Mouse (Mus musculus) liver, embryonic 14.5 days (tissue): ENCODE results near the gene Fanci. TPM values are rescaled to one million over a fixed set of nuclear protein-coding genes. Genes with fewer than 3 reads are reported as not detected.

Experiments used
- ATAC-seq: fragments of 200-750 bp; cut with Nextera tagmentation; 2 replicates; pipeline ENCODE4 v1.8.0; 2017; ENCODE audit warnings: moderate number of reproducible peaks, mild to moderate bottlenecking, moderate library complexity; ENCODE audit not compliant: insufficient read depth
- DNase-seq, 3 experiments: peaks; one replicate each; pipeline ENCODE4 v3.0.0-alpha.2; 2012 to 2013; ENCODE audit warnings: low read depth in 3 of 3, low spot score in 3 of 3
- H3K27ac ChIP-seq: fragments of 300-500 bp; sonication (generic); 2 replicates; pipeline ENCODE4 v1.5.1; 2014; ENCODE audit warnings: moderate library complexity, mild to moderate bottlenecking, control low read depth, inconsistent platforms
- H3K27me3 ChIP-seq: fragments of 300-500 bp; sonication (generic); 2 replicates; pipeline ENCODE4 v1.6.1; 2014; ENCODE audit warnings: mild to moderate bottlenecking, low read length, moderate library complexity; ENCODE audit not compliant: control insufficient read depth, insufficient read depth
- H3K36me3 ChIP-seq: fragments of 300-500 bp; sonication (generic); replicated peaks from 2 replicates; pipeline ENCODE4 v1.6.1; 2014; ENCODE audit warnings: low read depth; ENCODE audit not compliant: control insufficient read depth, insufficient read depth
- H3K4me1 ChIP-seq, 2 experiments: fragments of 200-500 bp in 1 of 2; fragments of 300-500 bp in 1 of 2; sonication (generic) in 1 of 2; replicated peaks; 2 replicates each; pipeline ENCODE4 v1.6.1; 2012 to 2014; ENCODE audit warnings: antibody characterized with exemption in 1 of 2, inconsistent platforms in 1 of 2, low read length in 1 of 2; ENCODE audit not compliant: control insufficient read depth in 2 of 2, insufficient read depth in 2 of 2
- H3K4me2 ChIP-seq: fragments of 300-500 bp; sonication (generic); 2 replicates; pipeline ENCODE4 v1.6.1; 2014; ENCODE audit warnings: low read depth, mild to moderate bottlenecking, control low read depth, moderate library complexity
- H3K4me3 ChIP-seq, 2 experiments: fragments of 200-500 bp in 1 of 2; fragments of 300-500 bp in 1 of 2; sonication (generic) in 1 of 2; 2 replicates each; pipeline ENCODE4 v1.5.1; 2012 to 2014; ENCODE audit warnings: low read depth in 2 of 2, low read length in 2 of 2, mild to moderate bottlenecking in 2 of 2, control low read depth in 1 of 2, inconsistent platforms in 1 of 2, moderate library complexity in 1 of 2; ENCODE audit not compliant: insufficient read depth in 1 of 2
- H3K9ac ChIP-seq: fragments of 300-500 bp; sonication (generic); replicated peaks from 2 replicates; pipeline ENCODE4 v1.6.1; 2014; ENCODE audit warnings: mild to moderate bottlenecking, control low read depth, moderate library complexity
- H3K9me3 ChIP-seq: fragments of 300-500 bp; sonication (generic); 2 replicates; pipeline ENCODE4 v1.6.1; 2016; ENCODE audit warnings: low read length, mixed read lengths; ENCODE audit not compliant: control insufficient read depth
- CTCF ChIP-seq: IDR thresholded peaks from 2 replicates; pipeline ENCODE4 v1.5.1; 2016; ENCODE audit warnings: antibody characterized with exemption, low read depth, control low read depth
- EP300 ChIP-seq: IDR thresholded peaks from 2 replicates; pipeline ENCODE4 v1.6.1; 2016; ENCODE audit warnings: antibody characterized with exemption, low read depth
- WGBS: fragments of 180-500 bp; shearing (Covaris S2); extraction: QIAGEN DNeasy Blood & Tissue Kit; methylation state at CpG from one replicate; pipeline ENCODE4 v1.1.7; 2014; ENCODE audit not compliant: insufficient replicate concordance; 5-methylcytosine and 5-hydroxymethylcytosine counted together
- polyA plus RNA-seq, 2 experiments: library from polyadenylated mRNA; depleted of rRNA in 1 of 2; stranded (reverse) in 1 of 2; unstranded in 1 of 2; fragments of >200 nt; fragmentation: Nextera tagmentation in 1 of 2; extraction: Ambion mirVana in 1 of 2; gene quantifications; 2 replicates each; pipeline versions ENCODE4 v1.2.1 to v1.2.3; 2012 to 2014

Gene Fanci
- 4.3 and 6.7 TPM in 2 replicates for polyA plus RNA-seq (2012; rRNA removed)
- polyA plus RNA-seq (2014; fragmentation: Nextera tagmentation; extraction: Ambion mirVana), result 10.0 and 11.3 TPM in 2 replicates

DNA sequence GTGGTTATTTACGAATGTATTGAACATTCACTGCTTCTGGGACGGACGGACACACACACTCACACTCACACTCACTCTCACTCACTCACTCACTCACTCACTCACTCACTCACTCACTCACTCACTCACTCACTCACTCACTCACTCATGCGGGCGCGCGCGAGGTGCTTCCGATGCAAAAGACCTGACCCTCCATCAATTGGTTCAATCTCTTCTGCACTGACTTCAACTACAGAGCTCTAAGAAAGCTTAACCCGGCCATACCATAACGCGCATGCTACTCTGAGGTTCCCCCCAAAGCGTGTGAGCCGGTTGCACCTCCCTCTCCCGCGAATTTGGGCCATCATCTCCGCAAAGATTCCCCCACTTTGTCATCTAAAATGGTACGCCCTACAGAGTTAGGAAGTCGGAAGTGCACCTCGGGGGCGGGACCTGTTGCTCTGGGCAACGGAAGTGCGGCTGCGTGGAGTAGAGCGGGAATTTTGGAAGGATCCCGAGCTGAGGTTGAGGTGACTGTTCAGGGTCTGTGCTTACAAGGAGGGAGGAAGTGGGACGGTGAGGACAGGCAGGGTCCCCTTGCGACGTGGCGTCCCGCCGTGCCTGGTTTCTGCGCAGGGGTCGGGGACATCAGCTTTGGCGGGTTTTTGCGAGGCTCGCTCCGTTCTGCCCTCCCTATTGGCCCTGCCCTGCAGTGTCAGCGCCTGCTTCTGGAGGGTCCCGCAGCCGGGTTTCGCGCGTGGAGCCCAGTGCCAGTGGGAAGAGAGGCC lies at the start of gene Fanci:
Gene Fanci (plus strand): TSS at position 47 of the 767 bp plus-strand sequence.
- Histone ChIP-seq H3K9ac (peak within 1 kb of the TSS; percentile 86), H3K36me3 (no peaks in the 10 kb centered on the region), H3K4me1 (peaks cover 7 to 10% of the 10 kb centered on the region in 2 experiments), H3K27me3 (no peaks in the 10 kb centered on the region), H3K9me3 (no peaks in the 10 kb centered on the region), H3K27ac (peak within 1 kb of the TSS; percentile 88), H3K4me2 (peak within 1 kb of the TSS; percentile 96), H3K4me3 (peak within 1 kb of the TSS; percentile 76 to 80)
- peak; percentile 90 for ATAC-seq
- WGBS, result under 1% methylated on average over 44 of the region's 44 CpGs
- TF ChIP-seq CTCF (no peak), EP300 (no peak; the same call in 1 of the 2 replicates)
- DNase-seq, result peak; percentile 89 to 90 (median 89)

DNA sequence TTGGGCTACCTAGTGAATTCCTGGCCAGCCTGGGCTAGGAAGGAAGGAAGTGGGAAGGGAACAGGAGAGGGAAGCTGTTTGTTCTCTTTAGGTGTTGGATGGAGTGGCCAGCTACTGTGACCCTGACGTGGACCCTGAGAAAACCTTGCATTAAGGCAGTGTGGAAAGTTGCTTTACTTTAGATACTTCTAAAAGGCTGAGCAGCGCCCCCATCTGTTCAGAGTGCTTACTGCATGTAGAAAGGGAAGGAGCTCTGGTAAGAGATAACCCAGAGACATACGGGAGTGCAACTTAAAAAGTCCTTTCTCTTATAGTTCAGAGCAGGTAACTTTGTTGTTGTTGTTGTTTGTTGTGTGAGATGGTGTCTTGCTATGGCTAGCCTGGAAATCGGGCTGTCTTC lies 45.8 kb upstream of the Fanci start:
- Histone ChIP-seq H3K9me3 (no peaks in the 10 kb centered on the region), H3K4me1 (no peaks in the 10 kb centered on the region), H3K4me2 (no peak overlapping the region), H3K27ac (no peak overlapping the region), H3K36me3 (peaks cover 29% of the 10 kb centered on the region), H3K27me3 (no peaks in the 10 kb centered on the region), H3K4me3 (no peak overlapping the region), H3K9ac (no peak overlapping the region)
- no peak for ATAC-seq
- peak; percentile 68 for TF ChIP-seq CTCF
- TF ChIP-seq EP300, result no peak
- 45% methylated on average over 4 of the region's 4 CpGs for WGBS
- peak; percentile 41 to 54 (median 51) for DNase-seq

DNA sequence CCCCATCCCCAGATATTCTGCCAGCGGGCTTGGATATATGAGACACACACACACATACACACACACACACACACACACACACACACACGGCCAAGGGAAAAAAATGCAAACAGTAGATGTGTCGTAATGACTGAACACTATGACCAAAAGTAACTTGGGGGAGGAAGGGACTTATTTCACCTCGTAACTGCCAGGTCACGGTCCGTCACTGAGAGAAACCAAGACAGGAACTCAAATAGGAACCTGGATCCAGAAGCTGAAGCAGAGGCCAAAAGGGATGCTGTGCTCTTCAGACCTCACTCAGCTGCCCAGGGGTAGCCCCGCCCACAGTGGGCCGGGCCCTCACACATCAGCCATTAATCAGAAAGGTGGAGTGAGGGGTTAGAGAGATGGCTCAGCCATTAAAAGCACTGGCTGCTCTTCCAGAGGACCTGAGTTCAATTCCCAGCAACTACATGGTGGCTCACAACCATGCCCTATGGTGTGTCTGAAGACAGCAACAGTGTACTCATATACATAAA lies 45.1 kb upstream of the Fanci start:
- 68% methylated on average over 8 of the region's 8 CpGs for WGBS
- Histone ChIP-seq H3K4me3 (no peak overlapping the region), H3K36me3 (peaks cover 33% of the 10 kb centered on the region), H3K27ac (no peak overlapping the region), H3K4me1 (no peaks in the 10 kb centered on the region), H3K27me3 (no peaks in the 10 kb centered on the region), H3K9me3 (no peaks in the 10 kb centered on the region), H3K9ac (no peak overlapping the region), H3K4me2 (no peak overlapping the region)
- DNase-seq, result no peak
- TF ChIP-seq EP300 (no peak), CTCF (no peak)
- no peak for ATAC-seq

DNA sequence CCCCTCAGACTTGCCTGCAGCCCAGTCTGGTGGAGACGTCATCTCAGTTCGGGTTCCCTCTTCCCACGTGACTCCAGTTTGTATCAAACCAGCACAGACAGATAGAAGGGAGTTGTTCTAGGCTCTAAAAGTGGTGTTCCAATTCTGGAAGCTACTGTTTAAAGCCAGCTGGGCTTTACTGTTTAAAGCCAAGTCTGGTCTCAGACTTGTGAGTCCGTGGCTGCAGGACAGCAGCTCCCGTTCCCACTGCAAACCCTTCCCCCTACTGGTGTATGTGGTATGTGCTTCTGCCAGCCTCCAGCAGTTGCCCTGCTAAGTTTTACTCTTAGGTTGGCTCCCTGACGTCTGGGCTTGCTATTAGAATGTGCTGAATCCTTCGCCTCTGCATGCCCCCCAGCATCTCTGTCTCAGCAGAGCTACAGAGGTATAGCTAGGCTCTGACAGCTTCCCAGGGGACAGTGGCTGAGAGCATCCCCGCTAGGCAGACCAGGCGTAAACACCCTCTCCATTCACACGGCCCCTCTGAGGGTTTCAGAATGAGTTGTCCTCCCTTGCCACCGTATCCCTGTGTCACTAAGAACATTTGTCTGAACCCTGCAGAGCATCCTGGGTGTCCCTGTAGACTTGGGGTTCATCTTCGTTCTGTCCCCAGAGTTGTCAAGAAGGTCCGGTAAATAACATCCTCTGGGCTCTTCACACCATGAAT lies 44.5 kb upstream of the Fanci start:
- ATAC-seq (no peak), DNase-seq (no peak)
- Histone ChIP-seq H3K9me3 (no peaks in the 10 kb centered on the region), H3K36me3 (peaks cover 33% of the 10 kb centered on the region), H3K27me3 (no peaks in the 10 kb centered on the region), H3K27ac (no peak overlapping the region), H3K4me3 (no peak overlapping the region), H3K4me2 (no peak overlapping the region), H3K4me1 (no peaks in the 10 kb centered on the region), H3K9ac (no peak overlapping the region)
- WGBS, result 79% methylated on average over 13 of the region's 13 CpGs
- TF ChIP-seq EP300 (no peak), CTCF (no peak)

DNA sequence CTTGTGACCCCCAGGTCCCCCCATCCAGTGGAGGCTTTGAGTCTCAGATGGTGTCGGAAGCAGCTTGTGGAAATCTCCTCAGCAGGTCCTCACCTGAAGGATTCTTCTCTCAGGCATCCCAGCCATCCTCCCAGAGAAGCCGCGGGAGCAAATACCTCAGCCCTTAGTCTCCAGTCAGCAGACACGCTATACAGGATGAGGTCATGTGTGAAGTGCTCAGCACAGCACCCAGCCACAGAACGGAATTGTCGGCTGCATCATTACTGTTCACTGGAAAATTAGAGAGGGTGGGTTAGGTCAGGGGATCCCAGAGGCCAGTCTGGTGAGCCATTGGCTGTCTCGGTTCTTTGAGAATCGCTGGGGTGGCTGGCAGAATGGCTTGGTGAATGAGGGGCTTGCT lies 42.9 kb upstream of the Fanci start:
- no peak for ATAC-seq
- no peak for DNase-seq
- Histone ChIP-seq H3K4me1 (no peaks in the 10 kb centered on the region), H3K36me3 (peaks cover 34% of the 10 kb centered on the region), H3K9ac (no peak overlapping the region), H3K4me3 (no peak overlapping the region), H3K9me3 (no peaks in the 10 kb centered on the region), H3K4me2 (no peak overlapping the region), H3K27ac (no peak overlapping the region), H3K27me3 (no peaks in the 10 kb centered on the region)
- 90% methylated on average over 8 of the region's 8 CpGs for WGBS
- no peak for TF ChIP-seq CTCF
- TF ChIP-seq EP300, result no peak
